Mouse (Mus musculus) liver, embryonic 15.5 days (tissue): ENCODE measurements around the gene Grxcr1. TPM values are rescaled to one million over a fixed set of nuclear protein-coding genes. Genes with fewer than 3 reads are reported as not detected.

Experiments used
- ATAC-seq: fragments of 200-750 bp; cut with Nextera tagmentation; 2 replicates; pipeline ENCODE4 v1.8.0; 2017; ENCODE audit warnings: moderate number of reproducible peaks, mild to moderate bottlenecking, moderate library complexity; ENCODE audit not compliant: insufficient read depth
- H3K27ac ChIP-seq: fragments of 300-500 bp; sonication (generic); replicated peaks from 2 replicates; pipeline ENCODE4 v1.5.1; 2015; ENCODE audit warnings: mild to moderate bottlenecking, inconsistent platforms
- H3K27me3 ChIP-seq: fragments of 300-500 bp; sonication (generic); 2 replicates; pipeline ENCODE4 v1.6.1; 2015; ENCODE audit warnings: mild to moderate bottlenecking, inconsistent platforms
- H3K36me3 ChIP-seq: fragments of 300-500 bp; sonication (generic); replicated peaks from 2 replicates; pipeline ENCODE4 v1.6.1; 2015; ENCODE audit warnings: moderate library complexity, mild to moderate bottlenecking, inconsistent platforms
- H3K4me1 ChIP-seq: fragments of 300-500 bp; sonication (generic); replicated peaks from 2 replicates; pipeline ENCODE4 v1.6.1; 2015; ENCODE audit warnings: inconsistent platforms
- H3K4me2 ChIP-seq: fragments of 300-500 bp; sonication (generic); 2 replicates; pipeline ENCODE4 v1.6.1; 2015; ENCODE audit warnings: moderate library complexity, mild to moderate bottlenecking, inconsistent platforms
- H3K4me3 ChIP-seq: fragments of 300-500 bp; sonication (generic); replicated peaks from 2 replicates; pipeline ENCODE4 v1.5.1; 2015; ENCODE audit warnings: mild to moderate bottlenecking, inconsistent platforms
- H3K9ac ChIP-seq: fragments of 300-500 bp; sonication (generic); 2 replicates; pipeline ENCODE4 v1.6.1; 2015; ENCODE audit warnings: moderate library complexity, mild to moderate bottlenecking, inconsistent platforms
- H3K9me3 ChIP-seq: fragments of 300-500 bp; sonication (generic); replicated peaks from 2 replicates; pipeline ENCODE4 v1.6.1; 2016; ENCODE audit warnings: inconsistent platforms
- WGBS: fragments of 180-500 bp; shearing (Covaris S2); methylation state at CpG from one replicate; pipeline ENCODE4 v1.1.7; 2015; ENCODE audit warnings: mixed read lengths; ENCODE audit not compliant: insufficient replicate concordance; 5-methylcytosine and 5-hydroxymethylcytosine counted together
- polyA plus RNA-seq: library from polyadenylated mRNA; unstranded; fragments of >200 nt; fragmentation: Nextera tagmentation; extraction: Ambion mirVana; gene quantifications from 2 replicates; pipeline ENCODE4 v1.2.1, GENCODE M21; 2015

The Grxcr1 gene
- polyA plus RNA-seq, 1 experiment from 2014 or later, result not detected

- no peak overlapping the region for H3K4me2 ChIP-seq
- no peak overlapping the region for H3K9ac ChIP-seq
- H3K4me1 ChIP-seq, result no peaks in the 10 kb centered on the region
- H3K4me3 ChIP-seq, result no peak overlapping the region
- H3K27me3 ChIP-seq, result no peaks in the 10 kb centered on the region
- ATAC-seq, result no peak
- WGBS, result 39% methylated on average over 2 of the region's 2 CpGs
- no peaks in the 10 kb centered on the region for H3K9me3 ChIP-seq
- no peak overlapping the region for H3K27ac ChIP-seq
- no peaks in the 10 kb centered on the region for H3K36me3 ChIP-seq
Measured at GRCm38 (mm10) chr5:68093085-68093484, 61.5 kb downstream of the Grxcr1 start.

GRCm38 (mm10) chr5:68097665-68098624, 66.3 kb downstream of the Grxcr1 start:
- ATAC-seq, result no peak

GRCm38 (mm10) chr5:68112430-68113036, 80.9 kb downstream of the Grxcr1 start:
- no peak overlapping the region for H3K4me3 ChIP-seq
- H3K36me3 ChIP-seq, result no peaks in the 10 kb centered on the region
- WGBS, result 39% methylated on average over 6 of the region's 6 CpGs
- no peak overlapping the region for H3K27ac ChIP-seq
- no peak overlapping the region for H3K9ac ChIP-seq
- no peak overlapping the region for H3K4me2 ChIP-seq
- H3K9me3 ChIP-seq, result no peaks in the 10 kb centered on the region
- H3K4me1 ChIP-seq, result no peaks in the 10 kb centered on the region
- ATAC-seq, result no peak
- no peaks in the 10 kb centered on the region for H3K27me3 ChIP-seq

More at GRCm38 (mm10) chr5:68097665-68098624, 66.3 kb downstream of the Grxcr1 start:
- H3K4me1 ChIP-seq, result no peaks in the 10 kb centered on the region
- no peaks in the 10 kb centered on the region for H3K36me3 ChIP-seq
- no peaks in the 10 kb centered on the region for H3K27me3 ChIP-seq
- no peak overlapping the region for H3K27ac ChIP-seq
- no peak overlapping the region for H3K4me2 ChIP-seq
- H3K9me3 ChIP-seq, result no peaks in the 10 kb centered on the region
- H3K4me3 ChIP-seq, result no peak overlapping the region
- 59% methylated on average over 5 of the region's 5 CpGs for WGBS
- no peak overlapping the region for H3K9ac ChIP-seq

GRCm38 (mm10) chr5:68120880-68121279, 89.2 kb downstream of the Grxcr1 start:
- H3K27ac ChIP-seq, result no peak overlapping the region
- H3K9ac ChIP-seq, result no peak overlapping the region
- no peak overlapping the region for H3K4me3 ChIP-seq
- H3K27me3 ChIP-seq, result no peaks in the 10 kb centered on the region
- no peaks in the 10 kb centered on the region for H3K36me3 ChIP-seq
- H3K4me2 ChIP-seq, result no peak overlapping the region
- 30% methylated on average over 2 of the region's 2 CpGs for WGBS
- H3K4me1 ChIP-seq, result no peaks in the 10 kb centered on the region
- H3K9me3 ChIP-seq, result no peaks in the 10 kb centered on the region
- no peak for ATAC-seq

DNA sequence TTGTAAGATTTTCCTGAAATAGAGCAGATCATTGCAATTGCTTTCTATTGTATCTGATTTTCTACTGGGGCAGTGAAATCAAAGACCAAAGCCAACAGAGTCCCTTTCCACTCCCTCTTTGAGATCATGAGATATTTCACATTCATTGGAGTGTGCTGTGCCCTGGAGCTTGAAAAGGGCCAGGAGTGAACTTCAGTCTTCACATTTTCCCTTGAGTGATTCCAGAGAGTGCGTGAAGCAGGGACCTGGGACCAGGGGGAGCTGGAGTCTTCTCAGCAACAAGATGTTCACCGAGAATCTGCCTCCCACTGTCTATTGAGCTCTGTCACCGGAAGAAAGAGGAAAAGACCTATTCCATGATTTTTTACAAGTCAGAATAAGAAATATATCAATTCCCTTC, 91.2 kb downstream of the Grxcr1 start:
- Histone ChIP-seq H3K4me3 (no peak overlapping the region), H3K36me3 (no peaks in the 10 kb centered on the region), H3K9me3 (no peaks in the 10 kb centered on the region), H3K9ac (no peak overlapping the region), H3K4me2 (no peak overlapping the region), H3K27ac (no peak overlapping the region), H3K4me1 (no peaks in the 10 kb centered on the region), H3K27me3 (no peaks in the 10 kb centered on the region)
- WGBS, result 58% methylated on average over 3 of the region's 3 CpGs
- no peak for ATAC-seq

DNA sequence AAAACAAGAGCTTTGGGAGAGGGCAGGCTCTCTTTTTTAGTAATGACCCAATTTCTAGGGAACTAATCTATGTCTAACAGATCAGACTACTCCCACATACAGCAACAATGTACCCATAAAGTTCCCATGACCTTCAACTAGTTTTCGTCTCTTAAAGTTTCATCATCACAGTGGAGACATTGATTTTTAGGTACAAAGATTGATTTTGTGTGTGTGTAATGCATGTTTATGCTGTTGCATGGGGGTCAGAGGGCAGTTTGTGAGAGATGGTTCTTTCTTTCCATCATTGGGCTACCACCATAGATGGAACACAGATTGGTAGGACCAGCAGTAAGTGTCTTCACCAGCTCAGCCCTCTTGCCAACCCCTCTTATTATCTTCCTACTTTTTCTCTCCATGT, 93.8 kb downstream of the Grxcr1 start:
- H3K27ac ChIP-seq, result no peak overlapping the region
- 53% methylated on average over 1 of the region's 1 CpGs for WGBS

DNA sequence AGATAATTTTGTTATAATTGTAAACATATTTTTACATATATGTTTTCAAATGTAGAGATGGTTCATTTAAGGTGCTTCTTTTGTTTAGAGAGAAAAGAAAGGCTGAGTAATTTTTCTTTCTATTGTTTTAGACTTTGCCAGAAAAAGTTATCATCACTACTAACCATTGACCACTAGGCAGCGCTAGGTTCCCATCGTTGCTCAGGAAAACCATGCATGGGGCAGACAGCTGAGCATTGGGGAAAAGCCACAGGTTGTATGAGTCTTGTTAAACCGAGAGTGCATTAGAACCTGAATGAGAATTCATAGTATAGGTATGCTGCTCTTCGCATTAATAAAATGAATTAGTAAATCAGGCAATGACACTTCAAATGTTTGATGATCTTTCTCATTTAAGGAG, 96.8 kb downstream of the Grxcr1 start:
- 6% methylated on average over 4 of the region's 4 CpGs for WGBS
- H3K36me3 ChIP-seq, result no peaks in the 10 kb centered on the region
- no peaks in the 10 kb centered on the region for H3K27me3 ChIP-seq
- no peak for ATAC-seq
- no peaks in the 10 kb centered on the region for H3K9me3 ChIP-seq
- no peaks in the 10 kb centered on the region for H3K4me1 ChIP-seq
- no peak overlapping the region for H3K4me3 ChIP-seq
- no peak overlapping the region for H3K4me2 ChIP-seq
- no peak overlapping the region for H3K27ac ChIP-seq
- H3K9ac ChIP-seq, result no peak overlapping the region

More for the DNA sequence above, 93.8 kb downstream of the Grxcr1 start:
- H3K9me3 ChIP-seq, result no peaks in the 10 kb centered on the region
- H3K4me2 ChIP-seq, result no peak overlapping the region
- no peaks in the 10 kb centered on the region for H3K4me1 ChIP-seq
- no peak overlapping the region for H3K9ac ChIP-seq
- H3K27me3 ChIP-seq, result no peaks in the 10 kb centered on the region
- H3K36me3 ChIP-seq, result no peaks in the 10 kb centered on the region
- no peak overlapping the region for H3K4me3 ChIP-seq
- no peak for ATAC-seq

DNA sequence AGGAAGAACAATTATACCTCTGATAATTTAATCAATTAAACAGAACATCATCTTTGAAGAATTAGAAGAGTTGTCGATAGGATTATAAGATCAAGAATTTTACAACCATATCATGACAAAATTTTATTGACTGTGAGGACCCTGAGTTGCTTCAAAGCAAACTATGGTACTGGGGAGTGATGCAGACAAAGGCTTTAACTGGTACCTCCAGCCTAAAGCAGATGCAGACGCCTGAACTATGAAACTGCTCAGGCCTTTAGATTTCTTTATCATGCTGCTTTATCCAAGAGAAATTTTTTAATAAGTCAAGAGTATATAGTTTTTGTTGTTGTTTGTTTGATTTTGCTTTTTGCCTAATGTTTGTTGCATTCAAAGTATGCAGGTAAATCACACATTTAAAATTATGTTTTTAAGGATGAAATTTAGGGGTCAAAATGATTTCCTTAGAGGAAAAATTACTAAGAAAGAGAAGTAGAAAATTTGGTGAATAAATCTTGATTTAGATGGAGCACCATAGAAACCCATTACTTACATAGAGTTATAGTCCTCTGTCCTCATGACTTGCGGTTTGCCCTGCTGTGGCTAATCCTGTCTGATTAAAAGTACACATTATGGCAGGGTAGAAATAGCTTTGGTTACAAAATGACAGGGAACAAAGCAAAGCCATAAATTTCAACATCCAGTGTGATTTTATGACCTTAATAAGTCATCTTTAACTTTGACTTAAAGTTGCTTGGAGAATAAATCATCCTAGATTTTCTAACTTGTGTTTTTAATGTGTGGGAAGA, 97.4 kb downstream of the Grxcr1 start:
- Histone ChIP-seq H3K9ac (no peak overlapping the region), H3K4me1 (no peaks in the 10 kb centered on the region), H3K27me3 (no peaks in the 10 kb centered on the region), H3K4me2 (no peak overlapping the region), H3K4me3 (no peak overlapping the region), H3K27ac (no peak overlapping the region), H3K9me3 (no peaks in the 10 kb centered on the region), H3K36me3 (no peaks in the 10 kb centered on the region)
- ATAC-seq, result no peak
- 48% methylated on average over 3 of the region's 3 CpGs for WGBS

DNA sequence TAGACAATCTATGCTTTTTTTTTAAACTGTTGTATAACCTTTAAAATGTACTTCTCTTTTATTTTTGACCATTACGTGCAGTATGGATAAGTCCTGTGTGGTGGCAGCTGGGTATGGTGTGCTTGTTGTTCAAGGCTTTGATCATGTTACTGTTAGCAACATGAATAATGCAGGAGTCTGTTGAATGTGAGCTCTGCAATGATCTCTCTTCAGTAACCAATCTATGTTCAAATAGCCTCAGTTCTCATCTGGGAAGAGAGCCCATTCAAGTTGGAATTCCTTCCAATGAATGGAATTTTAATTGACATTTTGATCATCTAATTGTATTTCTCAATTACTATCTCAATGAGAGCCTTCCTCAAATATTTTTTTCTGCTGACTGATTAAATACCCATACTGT, 115.2 kb downstream of the Grxcr1 start:
- H3K4me2 ChIP-seq, result no peak overlapping the region
- H3K9ac ChIP-seq, result no peak overlapping the region
- no peak for ATAC-seq
- WGBS, result 62% methylated on average over 1 of the region's 1 CpGs
- no peaks in the 10 kb centered on the region for H3K9me3 ChIP-seq
- no peaks in the 10 kb centered on the region for H3K27me3 ChIP-seq
- H3K4me3 ChIP-seq, result no peak overlapping the region
- H3K4me1 ChIP-seq, result no peaks in the 10 kb centered on the region
- H3K36me3 ChIP-seq, result no peaks in the 10 kb centered on the region
- H3K27ac ChIP-seq, result no peak overlapping the region

DNA sequence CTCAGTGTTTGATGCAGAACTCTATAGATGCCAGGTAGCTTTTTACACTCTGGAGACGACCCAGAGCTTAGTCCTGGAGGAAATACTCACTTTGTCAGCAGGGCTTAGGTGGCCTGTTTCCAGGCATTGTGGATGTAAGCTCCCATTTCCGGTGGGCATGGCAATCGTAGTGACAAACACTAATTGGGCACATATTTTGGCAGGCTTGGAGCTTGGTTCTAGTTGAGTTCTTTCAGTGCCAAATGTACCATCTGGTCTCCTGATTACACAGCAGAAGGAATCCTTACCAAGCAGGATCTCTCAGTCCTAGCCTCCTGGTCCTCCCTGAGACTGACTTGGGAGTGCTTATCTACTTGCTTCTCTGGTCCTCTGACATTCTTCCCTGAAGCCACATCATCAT, 118.3 kb downstream of the Grxcr1 start:
- Histone ChIP-seq H3K4me1 (no peaks in the 10 kb centered on the region), H3K4me3 (no peak overlapping the region), H3K4me2 (no peak overlapping the region), H3K27ac (no peak overlapping the region), H3K9ac (no peak overlapping the region), H3K27me3 (no peaks in the 10 kb centered on the region), H3K36me3 (no peaks in the 10 kb centered on the region), H3K9me3 (no peaks in the 10 kb centered on the region)
- no peak for ATAC-seq
- WGBS, result 40% methylated on average over 3 of the region's 3 CpGs
